Mouse (Mus musculus) right cerebral cortex, postnatal 4 days (tissue): ENCODE data around the gene Tomm40.

Experiments used
- DNase-seq: peaks from one replicate; pipeline ENCODE4 v3.0.0-alpha.2; 2022

Gene Tomm40

GRCm38 (mm10) chr7:19715239-19716054 is at the start of gene Tomm40:
Gene Tomm40 (minus strand): TSS chr7:19715438.
- DNase-seq = peak; percentile 95

- DNase-seq = no peak
Measured at GRCm38 (mm10) chr7:19764581-19764980, 49.3 kb upstream of the Tomm40 start.

GRCm38 (mm10) chr7:19763829-19764477 is 48.7 kb upstream of the Tomm40 start:
- DNase-seq = no peak

GRCm38 (mm10) chr7:19762283-19762682 is 47.0 kb upstream of the Tomm40 start:
- no peak for DNase-seq

- DNase-seq = no peak
Measured at GRCm38 (mm10) chr7:19760021-19760420, 44.8 kb upstream of the Tomm40 start.

GRCm38 (mm10) chr7:19758623-19759022 is 43.4 kb upstream of the Tomm40 start:
- no peak for DNase-seq

- DNase-seq = no peak
Measured at GRCm38 (mm10) chr7:19755851-19756786, 40.9 kb upstream of the Tomm40 start.

- no peak for DNase-seq
Measured at GRCm38 (mm10) chr7:19755008-19755407, 39.8 kb upstream of the Tomm40 start.

- no peak for DNase-seq
Measured at GRCm38 (mm10) chr7:19754065-19754464, 38.8 kb upstream of the Tomm40 start.

GRCm38 (mm10) chr7:19753587-19753986 is 38.3 kb upstream of the Tomm40 start:
- DNase-seq = no peak

- no peak for DNase-seq
Measured at GRCm38 (mm10) chr7:19752652-19753051, 37.4 kb upstream of the Tomm40 start.

GRCm38 (mm10) chr7:19751070-19751383 is 35.8 kb upstream of the Tomm40 start:
- DNase-seq = no peak

GRCm38 (mm10) chr7:19750217-19751069 is 35.2 kb upstream of the Tomm40 start, which contains the start of gene Nectin2:
Gene Nectin2 (minus strand): TSS chr7:19750483.
- DNase-seq = peak; percentile 85

- DNase-seq = peak; percentile 99
Measured at GRCm38 (mm10) chr7:19749389-19750216, 34.4 kb upstream of the Tomm40 start.

GRCm38 (mm10) chr7:19748219-19749195 is 33.3 kb upstream of the Tomm40 start:
- DNase-seq = peak; percentile 30

- DNase-seq = no peak
Measured at GRCm38 (mm10) chr7:19747420-19748218, 32.4 kb upstream of the Tomm40 start.

GRCm38 (mm10) chr7:19746426-19747201 is 31.4 kb upstream of the Tomm40 start:
- no peak for DNase-seq

GRCm38 (mm10) chr7:19745971-19746370 is 30.7 kb upstream of the Tomm40 start:
- no peak for DNase-seq
